Mouse (Mus musculus) gastrocnemius, postnatal 10 days (tissue): ENCODE results near the gene Grm6. TPM values are rescaled to one million over a fixed set of nuclear protein-coding genes. Genes with fewer than 3 reads are reported as not detected.
A peak's percentile ranks its signal among the peaks of the same experiment; 100 is the strongest.

Source experiments
- DNase-seq: peaks from one replicate; pipeline ENCODE4 v3.0.0; 2021; ENCODE audit warnings: mixed read lengths
- long read RNA-seq, 2 experiments: library from polyadenylated mRNA; stranded (forward); transcript quantifications; one replicate each; pipeline ENCODE4 v2.0.0; 2021
- total RNA-seq, 2 experiments: library from RNA; stranded (reverse); gene quantifications; 2 replicates each; pipeline ENCODE4 v1.2.3; 2021

The Grm6 gene
- total RNA-seq = not detected
- long read RNA-seq, experiment 1 = 0 reads
- long read RNA-seq, experiment 2 = 0 reads

DNA sequence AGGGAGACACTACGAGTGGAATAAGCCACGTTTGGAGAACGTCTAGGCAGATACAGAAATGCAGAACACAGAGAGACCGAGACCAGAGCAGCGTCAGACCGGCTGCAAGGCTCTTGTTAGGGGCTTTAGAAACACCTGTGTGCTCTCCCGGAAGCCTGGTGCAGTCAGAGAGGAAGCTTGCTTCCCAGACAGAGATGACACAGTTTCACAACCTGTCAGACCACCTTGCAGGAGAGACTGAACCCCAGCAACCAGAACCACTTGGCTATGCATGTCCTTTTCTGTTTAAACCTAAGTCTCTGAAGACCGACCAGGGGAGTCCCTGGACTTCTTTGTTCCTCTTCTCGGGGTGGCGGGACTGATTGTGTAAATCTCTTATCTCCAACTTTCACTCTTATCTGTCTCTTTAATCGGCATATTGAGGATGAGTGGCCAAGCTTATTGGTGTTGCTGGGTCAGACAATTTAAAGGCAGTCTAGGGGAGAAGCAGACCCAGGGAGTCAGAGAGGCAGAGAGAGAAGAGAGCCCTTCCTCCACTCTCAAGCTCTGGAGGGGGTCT is at the start of gene Grm6:
TSS of gene Grm6 (plus strand) at position 509 of the 559 bp plus-strand sequence.
- no peak for DNase-seq

DNA sequence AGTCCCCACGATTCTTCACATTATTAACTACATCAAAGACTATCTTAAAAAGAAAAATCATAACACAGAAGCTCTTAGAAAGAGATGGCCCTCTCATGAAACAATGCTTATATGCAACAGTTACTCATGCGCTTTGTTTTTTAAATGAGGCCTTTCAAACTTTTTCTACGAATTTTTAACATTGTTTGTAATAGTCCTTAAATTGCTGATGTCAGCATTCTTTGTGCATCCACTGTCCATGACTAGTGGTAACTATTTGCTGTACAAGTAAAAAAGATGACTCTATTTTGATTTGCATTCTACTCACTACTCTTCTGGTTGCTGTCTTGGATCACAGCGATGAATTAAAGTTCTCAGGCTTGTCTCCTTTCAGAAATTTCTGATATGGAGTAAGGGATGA is 36.3 kb upstream of the Grm6 start:
- no peak for DNase-seq

DNA sequence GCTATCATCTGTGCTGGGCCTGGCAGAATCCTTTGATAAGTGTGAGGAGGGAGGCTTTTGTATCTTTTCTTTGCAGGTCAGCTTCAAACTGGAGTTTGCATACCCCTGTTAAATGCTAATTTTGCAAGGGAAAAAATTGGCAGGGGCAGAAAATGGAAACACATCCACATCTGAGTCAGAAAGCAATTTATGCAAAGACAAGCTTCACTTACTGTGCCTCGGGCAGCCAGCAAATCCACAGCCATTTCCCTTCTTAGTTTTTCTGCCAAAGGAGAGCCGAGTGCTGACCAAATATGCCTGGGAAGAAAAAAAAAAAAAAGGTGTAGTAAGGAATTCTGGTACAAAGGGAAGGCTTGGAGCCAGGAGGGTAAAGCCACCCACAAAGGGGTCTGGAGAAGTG is 24.3 kb upstream of the Grm6 start:
- DNase-seq = no peak

DNA sequence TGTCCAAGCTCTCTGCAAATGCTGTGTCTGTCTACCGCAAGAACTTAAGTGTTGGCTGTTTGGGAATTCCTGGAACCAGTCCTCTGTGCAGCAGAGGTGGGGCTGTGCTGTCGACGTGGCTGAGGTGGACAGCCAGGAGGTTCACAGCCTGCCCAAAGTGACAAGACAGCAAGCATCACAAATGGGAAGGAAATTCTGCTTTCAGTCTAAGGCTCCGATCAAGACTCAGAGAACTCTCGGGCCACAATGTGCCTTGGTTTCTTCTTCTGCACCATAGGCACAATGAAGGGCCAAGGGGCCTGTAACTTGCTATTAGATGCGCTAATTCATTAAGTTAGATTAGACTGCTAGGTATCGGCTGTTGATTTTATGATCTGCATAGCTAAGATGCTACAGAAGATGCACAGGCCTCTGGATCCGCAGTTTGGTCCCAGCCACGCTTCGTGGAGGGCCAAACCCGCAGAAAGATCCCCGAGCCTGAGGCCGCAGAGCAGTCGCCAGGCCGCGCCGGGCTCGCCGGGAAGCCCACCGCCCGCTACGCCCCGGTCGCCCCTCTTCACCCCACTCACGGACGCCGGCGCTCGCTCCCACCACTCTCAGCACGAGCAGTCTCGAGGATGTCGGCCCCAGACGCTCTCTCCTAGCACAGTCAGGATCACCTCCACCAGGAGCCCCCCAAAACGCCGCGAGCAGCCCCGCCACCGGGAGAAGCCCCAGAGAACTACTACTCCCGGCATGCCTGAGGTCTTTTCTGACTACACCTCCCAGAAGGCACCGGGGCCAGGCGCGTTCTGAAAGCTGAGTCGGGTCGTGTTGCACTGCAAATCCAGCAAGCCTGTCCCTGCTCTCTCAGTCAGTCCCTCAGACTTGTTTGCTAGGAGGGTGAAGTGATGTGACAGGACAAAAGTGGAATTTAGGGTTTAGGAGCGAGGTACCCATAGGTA is 23.2 kb upstream of the Grm6 start, which contains the start of gene Zfp354c:
TSS of gene Zfp354c (minus strand) at position 715 of the 944 bp plus-strand sequence.
- DNase-seq = peak; percentile 82

DNA sequence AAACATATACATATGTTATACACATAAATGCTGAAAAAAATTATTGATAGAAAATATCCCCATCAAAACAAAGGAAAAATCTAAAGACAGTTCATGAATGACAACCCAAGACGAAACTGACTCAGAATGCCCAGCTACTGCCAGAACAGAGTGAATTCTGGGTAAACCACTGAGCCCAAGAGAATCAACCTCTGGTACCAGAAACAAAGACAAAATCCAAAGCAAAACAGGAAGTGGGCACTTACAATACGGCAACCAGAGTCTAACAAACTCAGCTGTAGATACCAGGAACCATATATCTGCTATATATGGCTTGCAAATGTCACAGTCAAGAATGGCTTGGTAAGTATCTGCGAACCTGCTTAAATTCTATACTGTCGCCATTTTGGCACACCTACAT is 14.8 kb upstream of the Grm6 start:
- DNase-seq = no peak

DNA sequence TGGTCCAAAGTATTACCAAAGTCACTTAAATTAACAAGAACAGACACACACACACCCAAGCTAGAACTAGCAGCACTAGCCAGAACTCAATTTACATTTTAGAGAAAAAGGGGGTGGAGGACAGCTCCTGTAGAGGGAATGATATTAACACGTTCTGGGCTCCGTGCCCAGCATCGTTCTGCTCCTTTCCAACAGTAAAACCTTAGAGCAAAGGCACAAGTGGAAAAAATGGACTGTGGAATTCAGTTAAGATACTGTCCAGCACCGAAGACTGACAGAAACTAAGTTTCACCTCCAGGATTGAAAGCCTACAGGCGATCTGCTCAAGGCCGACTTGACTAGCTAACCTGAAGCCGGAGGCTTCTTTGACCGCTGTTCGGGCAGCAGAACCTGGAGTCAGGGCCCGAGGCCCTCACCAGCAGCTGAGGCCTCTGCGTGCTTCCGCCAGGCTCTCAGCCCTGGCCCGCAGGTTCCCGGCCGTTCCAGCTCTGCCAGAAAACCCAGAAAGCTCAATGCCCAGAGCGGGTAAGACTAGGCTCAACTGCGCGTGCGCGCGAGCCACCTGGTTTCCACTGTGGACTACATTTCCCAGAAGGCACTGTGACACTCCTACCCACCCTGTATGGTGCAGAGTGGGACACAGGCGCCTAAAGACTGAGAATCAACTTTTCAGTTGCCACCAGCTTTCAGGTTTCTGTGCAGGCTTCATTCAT is 9.3 kb upstream of the Grm6 start, which contains the start of gene Zfp879:
TSS of gene Zfp879 (minus strand) at position 530 of the 713 bp plus-strand sequence.
- peak; percentile 84 for DNase-seq

DNA sequence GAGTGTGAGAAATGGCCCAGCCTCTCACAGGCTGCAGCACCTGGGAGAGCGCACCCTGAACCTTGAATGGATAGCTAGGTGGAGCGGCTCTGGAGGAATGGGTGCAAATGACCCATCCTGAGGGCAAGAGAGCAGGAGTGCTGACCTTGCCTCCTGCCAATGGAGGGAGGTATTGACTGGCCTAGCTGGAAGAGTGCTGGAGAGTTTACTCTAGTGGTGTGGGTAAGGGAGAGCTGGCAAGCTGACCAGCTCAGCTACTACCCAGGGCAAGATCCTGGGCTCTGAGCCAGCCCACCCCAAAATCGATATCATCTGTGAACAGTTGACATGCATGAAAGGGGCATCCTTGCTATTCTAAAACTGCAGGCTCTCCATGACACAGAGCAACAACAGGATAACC is 4.5 kb upstream of the Grm6 start:
- no peak for DNase-seq

DNA sequence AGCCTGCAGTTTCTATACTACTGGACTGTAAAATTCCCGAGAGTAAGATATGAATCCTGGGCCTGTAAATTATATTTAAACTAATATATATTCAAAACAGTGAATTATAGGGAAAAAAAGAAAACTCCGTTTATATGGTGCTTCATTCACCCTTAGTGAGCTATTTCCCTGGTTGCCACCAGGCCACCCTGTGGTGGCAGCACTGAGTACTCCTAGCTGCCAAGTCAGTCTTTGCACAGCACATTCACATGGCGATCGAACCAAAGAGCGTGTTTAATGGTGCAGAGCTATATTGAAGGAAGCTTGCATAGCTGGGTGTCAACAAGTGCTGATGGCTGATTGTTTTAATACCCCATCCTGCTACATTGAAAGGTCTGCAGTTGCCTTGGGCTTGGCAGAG is 3.4 kb upstream of the Grm6 start:
- DNase-seq = no peak

DNA sequence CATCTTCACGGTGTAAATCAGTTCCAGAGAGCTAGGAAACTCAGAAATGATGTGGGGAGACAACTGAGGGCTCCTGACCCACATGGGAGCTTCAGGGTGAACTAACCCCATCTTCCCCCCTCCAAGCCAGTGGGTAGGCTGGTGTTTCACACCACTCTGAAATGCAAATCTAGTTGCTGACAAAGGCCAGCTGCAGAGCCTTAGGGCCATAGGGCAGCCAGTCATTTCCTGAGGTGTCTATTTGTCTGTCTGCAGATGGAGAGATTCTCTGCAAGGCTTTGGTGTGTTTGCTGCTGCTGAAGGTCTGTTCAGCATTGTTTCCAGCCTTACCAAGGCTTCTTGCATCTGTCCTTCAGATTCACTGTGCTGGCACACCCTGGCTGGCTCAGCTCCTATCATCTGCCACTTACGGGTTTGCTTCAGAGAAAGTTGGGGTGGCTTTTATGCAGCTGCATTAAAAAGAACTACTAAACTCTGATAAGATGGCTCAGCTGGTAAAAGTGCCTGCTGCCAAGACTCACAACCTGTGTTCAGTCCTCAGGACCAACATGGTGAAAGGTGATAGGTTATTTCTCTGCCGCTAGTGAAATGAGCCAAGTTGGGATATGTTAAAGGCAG is 1.9 kb upstream of the Grm6 start:
- DNase-seq = no peak

DNA sequence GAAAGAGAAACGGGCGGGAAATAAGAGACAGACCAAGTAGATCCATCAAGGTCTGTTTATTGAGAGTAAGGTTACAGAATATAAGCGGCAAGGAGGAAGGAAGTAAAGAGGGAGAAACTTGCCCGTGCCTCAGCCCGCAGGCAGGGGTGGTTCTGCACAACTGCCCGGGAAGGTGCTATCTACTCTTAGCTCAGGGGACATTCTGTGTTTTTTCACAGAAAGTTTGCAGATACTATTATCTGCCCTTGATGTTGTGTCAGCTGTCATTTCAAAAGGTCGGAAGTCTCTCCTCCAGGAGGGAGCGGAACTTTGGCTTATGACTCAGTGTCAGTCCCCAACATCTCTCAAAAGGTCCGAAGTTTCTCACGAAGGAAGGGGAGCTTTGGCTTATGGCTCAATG is 1.2 kb upstream of the Grm6 start:
- DNase-seq = no peak

DNA sequence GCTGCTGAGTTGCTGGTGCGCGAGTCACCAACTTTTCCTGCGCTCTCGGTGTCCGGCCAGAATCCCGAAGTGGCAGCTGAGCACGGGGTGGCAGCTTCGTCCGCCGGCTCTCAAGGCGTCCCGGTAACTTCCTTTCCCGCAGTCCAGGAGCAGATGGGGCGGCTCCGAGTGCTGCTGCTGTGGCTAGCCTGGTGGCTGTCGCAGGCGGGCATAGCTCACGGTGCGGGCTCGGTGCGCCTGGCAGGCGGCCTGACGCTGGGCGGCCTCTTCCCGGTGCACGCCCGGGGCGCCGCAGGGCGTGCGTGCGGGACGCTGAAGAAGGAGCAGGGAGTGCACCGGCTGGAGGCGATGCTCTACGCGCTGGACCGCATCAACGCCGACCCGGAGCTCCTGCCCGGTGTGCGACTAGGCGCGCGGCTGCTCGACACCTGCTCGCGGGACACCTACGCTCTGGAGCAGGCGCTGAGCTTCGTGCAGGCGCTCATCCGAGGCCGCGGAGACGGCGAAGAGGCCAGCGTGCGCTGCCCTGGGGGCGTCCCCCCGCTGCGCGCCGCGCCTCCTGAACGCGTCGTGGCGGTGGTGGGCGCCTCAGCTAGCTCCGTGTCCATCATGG is 610 bp downstream of the Grm6 start:
- DNase-seq = peak; percentile 18

DNA sequence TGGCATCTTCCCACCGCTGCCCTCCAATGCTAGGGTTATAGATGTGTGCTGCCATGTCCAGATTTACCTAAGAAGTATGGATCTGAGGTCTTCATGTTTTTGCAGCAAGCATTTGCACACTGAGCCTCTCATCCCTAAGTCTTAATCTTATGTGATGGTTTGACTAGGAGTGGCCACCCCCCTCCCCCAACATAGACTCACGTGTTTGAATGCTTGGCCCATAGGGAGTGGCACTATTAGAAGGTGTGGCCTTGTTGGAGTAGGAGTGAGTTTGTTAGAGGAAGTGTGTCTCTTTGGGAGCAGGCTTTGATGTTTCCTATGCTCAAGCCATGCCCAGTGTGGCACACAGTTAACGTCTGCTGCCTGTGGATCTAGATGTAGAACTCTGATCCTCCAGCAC is 28.2 kb downstream of the Grm6 start:
- DNase-seq = no peak

DNA sequence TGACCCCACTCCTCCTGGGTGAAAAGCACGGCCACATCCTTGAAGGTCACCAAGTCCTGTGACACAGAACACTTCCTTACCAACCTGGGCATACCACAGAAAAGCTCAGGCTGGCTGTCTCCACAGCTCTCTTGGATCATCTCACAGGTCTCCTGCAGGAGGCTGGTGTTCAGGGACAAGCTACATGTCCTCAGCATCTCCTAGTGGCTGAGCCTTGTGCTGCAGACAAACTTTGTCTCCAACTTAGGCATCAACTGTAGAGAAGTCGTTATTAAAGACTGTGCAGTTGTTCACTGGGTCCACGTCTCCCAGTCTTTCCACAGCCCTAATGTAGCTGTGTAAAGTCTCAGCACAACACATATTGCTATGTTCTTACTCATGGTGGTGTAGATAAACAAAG is 33.3 kb downstream of the Grm6 start:
- no peak for DNase-seq

DNA sequence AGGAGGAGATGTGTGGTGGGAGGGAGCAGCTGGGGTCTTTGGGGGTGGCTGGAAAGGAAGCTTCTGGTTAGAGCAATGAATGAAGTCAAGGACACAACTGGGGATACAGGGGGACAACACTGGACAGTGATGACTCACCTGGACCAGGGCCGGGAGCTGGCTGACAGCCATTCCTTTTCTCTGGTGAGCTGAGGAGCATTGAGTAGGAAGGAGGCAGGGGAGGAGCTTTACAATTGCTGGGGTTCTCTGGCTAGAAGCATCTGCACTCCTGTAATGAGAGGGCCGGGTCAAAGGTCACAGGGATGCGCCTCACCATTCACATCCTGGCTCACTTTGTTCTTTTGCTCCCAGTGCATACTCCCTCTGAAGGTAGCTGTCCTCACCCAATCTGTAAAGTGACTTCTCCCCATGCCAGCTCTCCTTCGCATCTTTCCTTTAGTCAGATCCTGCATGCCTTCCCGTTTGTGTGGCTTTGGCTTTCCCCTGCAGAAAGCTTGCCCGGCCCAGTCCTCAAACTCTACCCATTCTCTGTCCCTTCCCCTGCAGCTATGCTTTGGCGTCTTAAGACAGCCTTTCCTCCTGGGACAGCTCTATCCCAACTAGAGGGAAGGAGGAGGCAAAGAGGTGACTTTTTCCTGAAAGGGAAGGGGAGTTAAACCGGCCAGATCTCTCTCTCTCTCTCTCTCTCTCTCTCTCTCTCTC is 35.9 kb downstream of the Grm6 start:
- peak; percentile 24 for DNase-seq

DNA sequence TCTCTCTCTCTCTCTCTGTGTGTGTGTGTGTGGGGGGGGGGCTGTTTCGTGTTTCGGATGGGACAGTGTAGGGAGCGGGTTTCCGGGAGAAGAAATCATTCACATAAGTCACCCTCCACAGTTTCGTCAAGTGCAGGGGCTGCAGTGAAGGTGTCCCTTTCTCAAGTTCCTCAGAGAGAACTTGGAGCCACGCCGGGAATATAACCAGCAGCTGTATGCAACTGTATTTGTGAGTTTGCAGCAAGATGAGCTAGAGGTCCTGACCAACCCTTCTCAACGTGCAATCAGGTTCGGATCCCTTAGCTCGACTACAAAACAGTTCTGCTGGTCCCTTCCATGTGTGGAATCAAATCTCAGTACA is 36.4 kb downstream of the Grm6 start:
- peak; percentile 18 for DNase-seq

DNA sequence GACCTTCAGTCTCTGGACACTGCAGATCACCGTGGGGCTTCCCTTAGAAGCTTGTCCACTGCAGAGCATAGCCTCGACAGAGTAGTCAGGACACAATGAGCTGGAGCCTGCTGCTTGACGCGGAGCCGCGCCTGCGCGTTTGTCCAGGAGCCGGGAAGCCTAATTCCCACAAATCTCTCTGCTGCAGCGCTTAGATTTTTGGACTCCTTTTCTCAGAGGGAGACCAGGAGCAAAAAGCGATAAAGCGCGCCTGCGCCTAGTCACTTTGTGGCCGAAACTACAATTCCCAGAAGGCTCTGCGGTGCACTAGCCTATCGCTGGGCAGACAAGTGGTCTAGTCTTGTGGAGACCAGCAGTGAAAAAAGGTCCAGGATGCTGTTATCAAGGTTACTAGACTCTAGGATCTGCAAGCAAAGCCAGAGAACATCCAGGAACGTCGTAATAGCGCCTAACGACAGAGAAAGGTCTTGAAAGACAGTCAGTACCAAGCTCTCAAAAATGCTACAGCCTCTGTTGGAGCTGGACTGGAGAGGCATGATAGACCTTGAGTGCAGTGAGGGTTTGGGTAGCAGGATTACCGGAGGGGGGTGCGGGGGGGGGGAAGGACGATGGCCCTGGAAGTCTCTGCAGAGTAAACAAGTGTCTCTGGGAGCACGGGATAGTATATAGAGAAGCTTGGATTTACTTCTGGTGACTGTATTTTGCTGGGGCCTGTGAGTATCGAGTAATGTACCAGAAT is 37.1 kb downstream of the Grm6 start, which contains the start of gene Zfp454:
TSS of gene Zfp454 (minus strand) at position 262 of the 739 bp plus-strand sequence.
- DNase-seq = peak; percentile 81

DNA sequence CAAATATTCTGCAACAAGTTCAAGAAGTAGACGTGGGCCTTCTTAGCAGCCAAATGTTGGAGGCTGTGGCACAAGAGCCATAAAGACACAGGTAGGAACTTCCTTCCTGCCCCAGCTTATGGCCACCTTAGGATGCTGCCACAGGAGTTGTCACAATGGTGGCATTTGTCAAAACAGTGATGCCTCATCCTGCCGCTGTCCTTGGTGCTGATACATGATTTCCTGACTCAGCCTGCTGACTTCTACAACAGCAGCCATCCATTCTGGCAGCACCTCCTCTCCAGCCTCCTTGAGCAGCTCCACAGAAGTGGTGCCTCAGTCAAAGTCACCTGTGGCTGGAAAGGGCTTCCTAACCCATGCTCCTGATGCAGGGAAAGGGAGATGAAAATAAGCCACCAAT is 42.0 kb downstream of the Grm6 start:
- DNase-seq = no peak

DNA sequence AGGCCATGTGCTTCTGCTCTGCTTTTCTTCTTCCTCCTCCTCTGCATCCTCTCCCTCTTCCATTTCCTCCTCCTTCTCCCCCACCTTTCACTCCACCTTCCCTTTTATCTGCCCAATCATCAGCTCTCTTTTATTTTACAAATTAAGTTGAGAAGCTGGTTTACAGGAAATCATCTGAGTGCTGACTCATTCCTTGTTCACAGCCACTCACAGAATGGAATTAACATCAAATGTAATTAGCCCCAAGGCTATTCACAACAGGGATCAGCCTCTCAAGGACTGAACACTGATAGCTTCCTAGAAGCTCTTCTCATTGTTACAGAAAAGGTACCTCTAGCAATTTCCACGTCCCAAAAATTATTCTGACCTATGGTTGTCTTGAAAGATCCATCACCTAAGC is 46.9 kb downstream of the Grm6 start:
- no peak for DNase-seq

DNA sequence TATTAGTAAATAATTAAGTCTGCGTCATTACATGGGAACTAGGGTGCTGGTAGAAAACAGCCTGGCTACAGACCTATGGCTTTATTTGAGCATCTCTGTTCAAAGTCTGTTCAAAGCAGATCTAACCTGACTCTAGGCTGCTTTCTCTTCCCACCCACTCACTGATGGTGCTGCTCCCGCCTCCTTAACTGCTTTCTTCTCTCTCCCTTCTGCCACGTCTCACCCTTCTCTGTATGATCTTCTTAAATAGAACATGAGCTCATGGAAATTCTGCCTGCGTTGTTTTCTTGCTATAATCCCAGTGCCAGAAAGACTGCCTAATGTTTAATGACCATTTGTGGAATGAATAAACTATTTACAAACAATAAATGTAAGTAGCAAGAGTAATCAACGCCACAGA is 57.7 kb downstream of the Grm6 start:
- no peak for DNase-seq

DNA sequence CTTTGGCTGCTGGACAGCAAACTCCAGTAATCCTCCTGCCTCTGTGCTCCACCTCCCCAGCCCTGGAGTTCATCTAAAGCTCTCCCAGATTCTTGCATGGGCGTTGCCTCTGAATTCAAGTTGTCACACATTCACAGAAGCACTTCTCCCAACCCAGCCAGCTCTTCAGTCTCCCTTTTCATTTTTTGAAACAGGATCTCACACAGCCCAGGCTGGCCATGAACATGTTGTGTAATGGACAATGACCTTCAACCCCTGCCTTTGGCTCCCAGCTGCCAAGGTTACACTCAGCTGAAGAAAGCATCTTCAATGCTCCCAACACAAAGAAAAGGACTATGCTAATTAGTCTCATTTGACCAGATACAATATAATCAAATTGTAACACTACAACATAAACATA is 62.8 kb downstream of the Grm6 start:
- no peak for DNase-seq

DNA sequence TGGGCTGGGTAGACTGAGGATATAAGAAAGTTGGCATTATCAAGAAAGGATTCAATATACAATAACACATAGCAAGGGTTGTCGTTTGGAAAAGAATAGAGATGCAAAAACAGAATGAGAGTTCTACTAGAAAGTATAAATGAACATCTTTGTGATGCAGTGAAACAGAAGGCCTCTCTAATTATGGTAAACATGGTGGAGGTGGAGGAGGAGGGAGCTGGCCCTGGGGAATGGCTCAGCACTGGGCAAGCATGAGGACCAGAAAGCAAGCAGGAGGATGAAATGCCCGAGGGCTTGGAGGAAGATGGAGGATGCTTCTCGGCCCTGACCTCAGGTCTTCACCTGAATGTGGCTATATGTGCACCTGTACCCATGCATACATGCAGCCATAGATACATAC is 64.0 kb downstream of the Grm6 start:
- no peak for DNase-seq
